Mouse (Mus musculus): ENCODE measurements around the gene Rnf39.

DNA sequence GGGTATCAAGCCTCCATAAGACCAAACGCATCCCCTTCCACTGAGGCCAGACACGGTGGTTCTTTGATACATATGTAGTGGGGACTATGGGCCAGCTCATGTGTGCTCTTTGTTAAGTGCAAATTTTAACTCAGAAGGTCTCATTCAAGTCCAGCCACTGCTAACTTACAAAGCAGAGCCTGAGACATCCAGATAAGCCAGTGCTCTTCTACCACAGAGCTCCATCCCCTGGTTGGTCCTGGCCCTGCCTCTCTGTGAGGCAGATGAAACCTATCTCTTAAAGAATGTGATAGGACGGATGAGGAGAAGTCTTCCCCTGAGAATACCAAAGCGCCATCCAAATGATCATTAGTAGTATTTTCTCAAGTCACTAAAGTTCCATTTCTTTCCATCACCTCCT is 43.3 kb upstream of the Rnf39 start:
- TF ChIP-seq TAL1 (IDR thresholded peaks at IDR 0.05; ENCODE audit: low read length) (no peak), GATA1 (IDR thresholded peaks at IDR 0.05; ENCODE audit: low read length) (no peak)

Measured in erythroblast, embryonic 14.5 days (primary cell).